Comparison of ENCODE assay signal across 11 mouse cellular contexts in the genomic region with DNA sequence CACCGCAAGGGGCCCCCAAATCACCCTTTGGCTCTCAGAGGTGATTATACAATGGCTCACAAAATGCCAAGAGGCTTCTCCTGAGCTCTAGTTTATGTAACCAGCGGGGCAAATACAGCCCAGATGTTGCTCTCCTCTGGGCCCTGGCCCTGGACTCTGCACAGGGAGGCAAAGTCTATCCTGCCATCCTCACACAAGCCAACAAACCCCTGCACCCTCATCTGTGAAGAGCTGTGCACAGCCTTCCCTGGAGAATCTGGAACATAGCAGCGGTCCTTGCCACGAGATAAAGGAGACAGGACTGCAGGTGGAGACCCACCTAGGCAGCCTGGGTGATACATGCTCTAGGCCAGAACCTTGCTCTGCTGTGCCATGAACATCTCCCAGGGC. TPM values are rescaled to one million over a fixed set of nuclear protein-coding genes. Genes with fewer than 3 reads are reported as not detected.
A peak's percentile ranks its signal among the peaks of the same experiment; 100 is the strongest.
DNase-seq lines count a peak whose midpoint lies in the region; ATAC-seq and TF ChIP-seq lines count a peak whose summit lies in the region.
"Had no signal": no experiment of that assay in that cellular context is flagged by ENCODE, and none has a peak within 500 bp of the region (broad histone marks: within the 10 kb centered on the region; RNA-seq: fewer than 3 reads in every experiment).

No protein-coding gene starts in this region.

- TF ChIP-seq CTCF in gastrocnemius, adult 2 months (IDR thresholded peaks at IDR 0.05): no peak

- H3K9me3 ChIP-seq in embryonic facial prominence, embryonic 15.5 days (replicated peaks): no peaks in the 10 kb centered on the region
- H3K9me3 ChIP-seq in kidney, embryonic 15.5 days (replicated peaks): no peaks in the 10 kb centered on the region
- no peaks in the 10 kb centered on the region for H3K9me3 ChIP-seq in liver, embryonic 15.5 days (replicated peaks)
- H3K9me3 ChIP-seq: heart, embryonic 15.5 days had no signal

- H3K36me3 ChIP-seq in embryonic facial prominence, embryonic 15.5 days: peaks cover 30% of the 10 kb centered on the region
- H3K36me3 ChIP-seq in kidney, embryonic 15.5 days: peaks cover 28% of the 10 kb centered on the region
- H3K36me3 ChIP-seq in liver, embryonic 15.5 days (replicated peaks): no peaks in the 10 kb centered on the region

- H3K27ac ChIP-seq in gastrocnemius, adult 2 months: peak overlapping the region; percentile 24
- H3K27ac ChIP-seq in embryonic facial prominence, embryonic 15.5 days (replicated peaks): peak overlapping the region; percentile 71
- H3K27ac ChIP-seq in kidney, embryonic 15.5 days: peak overlapping the region; percentile 59
- H3K27ac ChIP-seq in liver, embryonic 15.5 days (replicated peaks): no peak overlapping the region
- H3K27ac ChIP-seq: heart, embryonic 15.5 days had no signal

- H3K4me2 ChIP-seq in embryonic facial prominence, embryonic 15.5 days (replicated peaks): peak overlapping the region; percentile 15; the same call in 1 of the 2 replicates
- H3K4me2 ChIP-seq in kidney, embryonic 15.5 days: no peak overlapping the region
- no peak overlapping the region for H3K4me2 ChIP-seq in liver, embryonic 15.5 days
- H3K4me2 ChIP-seq: heart, embryonic 15.5 days had no signal

- H3K4me1 ChIP-seq in embryonic facial prominence, embryonic 15.5 days: peaks cover 66% of the 10 kb centered on the region
- H3K4me1 ChIP-seq in kidney, embryonic 15.5 days: peaks cover 49% of the 10 kb centered on the region
- H3K4me1 ChIP-seq in liver, embryonic 15.5 days (replicated peaks): peaks cover 26% of the 10 kb centered on the region

- no peak for DNase-seq in gastrocnemius, adult 2 months
- no peak for DNase-seq in gastrocnemius, postnatal 14 days
- no peak for DNase-seq in right cerebral cortex, postnatal 36 days (ENCODE audit: low spot score in 2 of 2)
- DNase-seq in layer of hippocampus, postnatal 36 days: no peak
- DNase-seq in gastrocnemius, postnatal 25 days: no peak
- DNase-seq: thymus, adult 18-20 months had no signal

- no peak for ATAC-seq in embryonic facial prominence, embryonic 15.5 days (ENCODE audit: insufficient number of reproducible peaks, low FRiP score, low TSS enrichment, low read depth)
- ATAC-seq in kidney, embryonic 15.5 days (replicated peaks; ENCODE audit: low FRiP score): 0 out of 2 replicates have a peak, but pooled peaks have one; percentile 2
- peak; percentile 33; the same call in 1 of the 2 replicates for ATAC-seq in liver, embryonic 15.5 days (ENCODE audit: insufficient read depth)

- WGBS in embryonic facial prominence, embryonic 15.5 days: 23% methylated on average over 4 of the region's 4 CpGs
- WGBS in kidney, embryonic 15.5 days: 39% methylated on average over 4 of the region's 4 CpGs
- 53% methylated on average over 4 of the region's 4 CpGs for WGBS in liver, embryonic 15.5 days (ENCODE audit: insufficient replicate concordance)

- no peak overlapping the region for H3K9ac ChIP-seq in embryonic facial prominence, embryonic 15.5 days
- H3K9ac ChIP-seq in kidney, embryonic 15.5 days: no peak overlapping the region
- no peak overlapping the region for H3K9ac ChIP-seq in liver, embryonic 15.5 days
- H3K9ac ChIP-seq: heart, embryonic 15.5 days had no signal

- intact Hi-C loops in gastrocnemius, adult 2 months (cut with DNase I): no loop called here
- intact Hi-C loops in gastrocnemius, postnatal 14 days (cut with DNase I; ENCODE audit: low total_unique reads): no loop called here

- no peak overlapping the region for H3K4me3 ChIP-seq in gastrocnemius, adult 2 months
- no peak overlapping the region for H3K4me3 ChIP-seq in embryonic facial prominence, embryonic 15.5 days (replicated peaks)
- no peak overlapping the region for H3K4me3 ChIP-seq in kidney, embryonic 15.5 days (replicated peaks)
- H3K4me3 ChIP-seq in liver, embryonic 15.5 days (replicated peaks): no peak overlapping the region
- H3K4me3 ChIP-seq: erythroblast, embryonic 14.5 days; heart, embryonic 15.5 days had no signal

- H3K27me3 ChIP-seq in embryonic facial prominence, embryonic 15.5 days: no peaks in the 10 kb centered on the region
- no peaks in the 10 kb centered on the region for H3K27me3 ChIP-seq in kidney, embryonic 15.5 days
- H3K27me3 ChIP-seq in liver, embryonic 15.5 days: peaks cover 27% of the 10 kb centered on the region
- H3K27me3 ChIP-seq: heart, embryonic 15.5 days had no signal

RNA-seq across cellular contexts. Expression of gene Tsku, which starts 6.2 kb away (rescaled TPM):
- total RNA-seq in gastrocnemius, adult 2 months (2021): 1 to 10 TPM; 1.1 to 2.2 TPM
- total RNA-seq in gastrocnemius, postnatal 14 days (2021): 1 to 10 TPM; 4.0 to 4.2 TPM
- 17.0 and 20.7 TPM in 2 replicates for polyA plus RNA-seq in embryonic facial prominence, embryonic 15.5 days (2015; fragmentation: Nextera tagmentation; extraction: Ambion mirVana)
- polyA plus RNA-seq in kidney, embryonic 15.5 days (2015; fragmentation: Nextera tagmentation; extraction: Ambion mirVana): 8.7 and 10.0 TPM in 2 replicates
- 1.3 and 1.6 TPM in 2 replicates for polyA plus RNA-seq in liver, embryonic 15.5 days (2015; fragmentation: Nextera tagmentation; extraction: Ambion mirVana)
- 1 to 10 TPM; 1.4 TPM for total RNA-seq in layer of hippocampus, postnatal 36 days (2021)
- 1 to 10 TPM; 1.3 to 1.6 TPM for total RNA-seq in gastrocnemius, postnatal 25 days (2021)
- polyA plus RNA-seq: erythroblast, embryonic 14.5 days had no signal

RNA-seq across cellular contexts. Expression of gene Acer3, which starts 33.9 kb away (rescaled TPM):
- 1 to 10 TPM; 4.0 to 5.3 TPM for total RNA-seq in gastrocnemius, adult 2 months (2021)
- 1 to 10 TPM; 5.1 to 5.6 TPM for total RNA-seq in gastrocnemius, postnatal 14 days (2021)
- 43.5 and 43.9 TPM in 2 replicates for polyA plus RNA-seq in embryonic facial prominence, embryonic 15.5 days (2015; fragmentation: Nextera tagmentation; extraction: Ambion mirVana)
- polyA plus RNA-seq in kidney, embryonic 15.5 days (2015; fragmentation: Nextera tagmentation; extraction: Ambion mirVana): 24.0 and 29.6 TPM in 2 replicates
- polyA plus RNA-seq in liver, embryonic 15.5 days (2015; fragmentation: Nextera tagmentation; extraction: Ambion mirVana): 25.0 and 26.9 TPM in 2 replicates
- 10 to 100 TPM; 21.0 to 21.4 TPM for total RNA-seq in layer of hippocampus, postnatal 36 days (2021)
- 1 to 10 TPM; 4.5 to 5.0 TPM for total RNA-seq in gastrocnemius, postnatal 25 days (2021)
